Mouse (Mus musculus): Measurements from ENCODE around the gene Ptrh2. TPM values are rescaled to one million over a fixed set of nuclear protein-coding genes. Genes with fewer than 3 reads are reported as not detected.
"Not testable (repeated sequence)": the region's sequence is repeated elsewhere in the genome, so short reads cannot be mapped to it uniquely, and the experiment has no call there.

Gene Ptrh2
- total RNA-seq, 2 experiments from 2014 or later: 10.1 to 10.3 TPM

DNA sequence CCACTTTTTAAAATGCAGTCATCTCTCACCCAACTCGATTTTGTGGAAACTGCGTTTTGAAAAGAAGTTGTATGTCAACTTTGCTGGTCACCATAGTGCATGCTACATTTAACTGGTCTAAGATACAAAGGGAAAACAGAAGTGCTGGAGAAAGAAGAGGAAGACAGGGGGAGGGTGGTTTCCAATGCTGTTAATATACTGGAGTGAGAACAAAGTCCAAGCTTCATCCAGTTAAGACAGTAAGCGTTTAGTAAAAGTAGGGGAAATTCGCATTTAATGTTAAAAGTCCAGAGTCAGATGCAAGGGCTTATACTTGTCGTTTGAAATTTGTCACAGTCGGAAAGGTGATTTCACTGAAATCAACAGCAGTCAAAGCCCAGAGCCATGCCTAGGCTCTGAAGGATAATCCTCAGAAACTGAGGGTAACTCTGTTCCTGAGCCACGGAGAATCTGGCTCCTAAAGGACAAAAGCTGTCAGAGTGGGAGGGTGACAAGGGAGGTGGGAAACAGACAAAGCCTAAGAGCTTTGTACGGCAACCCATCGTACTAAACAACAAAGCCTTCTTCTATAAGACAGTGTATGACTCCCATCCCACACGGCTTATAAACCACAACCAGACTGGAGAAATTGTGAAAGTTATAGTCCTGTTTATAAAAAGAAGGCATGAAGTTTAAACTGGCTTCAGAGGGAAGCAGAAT is 50.6 kb downstream of the Ptrh2 start:
- no peak for DNase-seq

DNA sequence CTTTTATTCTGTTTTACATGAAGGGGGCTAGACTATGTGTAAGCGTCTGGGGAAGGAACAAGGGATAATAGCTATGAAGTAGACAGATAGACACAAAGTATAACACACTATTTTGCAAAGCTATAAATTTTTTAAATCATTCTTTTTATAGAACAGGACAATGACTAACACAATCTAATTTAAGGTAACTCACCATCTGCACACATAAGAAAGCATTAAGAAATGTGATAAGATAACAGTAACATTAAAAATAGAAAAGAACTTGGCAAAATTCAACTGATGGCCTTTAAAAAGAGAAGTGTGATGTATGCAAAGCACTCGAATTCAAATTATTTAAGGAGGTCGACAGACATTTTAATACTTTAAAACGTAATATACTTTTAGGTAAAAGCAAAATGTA is 51.2 kb downstream of the Ptrh2 start:
- DNase-seq: no peak

DNA sequence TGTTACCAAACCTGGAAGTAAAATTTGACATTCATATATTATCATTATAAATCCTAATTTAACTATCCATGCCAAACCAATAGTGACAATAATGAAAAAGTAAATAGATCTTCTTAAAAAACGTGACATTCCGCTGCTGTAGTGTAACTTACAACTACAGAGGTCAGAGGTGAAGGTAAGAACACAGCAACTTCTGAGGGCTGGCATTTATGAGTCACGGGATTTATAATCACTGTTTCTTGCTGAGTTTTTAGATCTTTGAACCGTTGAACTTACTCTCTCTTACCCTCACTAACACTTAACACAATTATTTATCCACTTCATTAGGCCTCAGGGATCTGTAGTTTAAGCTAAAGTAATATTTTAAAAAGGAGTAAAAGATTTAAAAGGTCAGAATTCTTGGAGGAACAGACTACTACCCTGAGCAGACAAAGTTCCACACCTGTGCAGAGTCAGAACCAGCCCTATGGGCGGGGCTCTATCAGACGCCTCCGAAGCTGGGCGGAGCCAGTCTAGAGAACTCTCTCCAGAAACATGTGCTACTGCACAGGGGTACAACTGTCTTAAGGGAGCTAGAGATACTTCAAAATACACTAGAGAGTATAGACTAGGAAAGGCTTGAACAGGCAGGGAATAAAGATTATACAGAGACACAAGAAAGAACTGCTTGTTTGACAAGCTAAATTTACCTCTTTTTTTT is 53.7 kb downstream of the Ptrh2 start:
- DNase-seq: no peak

DNA sequence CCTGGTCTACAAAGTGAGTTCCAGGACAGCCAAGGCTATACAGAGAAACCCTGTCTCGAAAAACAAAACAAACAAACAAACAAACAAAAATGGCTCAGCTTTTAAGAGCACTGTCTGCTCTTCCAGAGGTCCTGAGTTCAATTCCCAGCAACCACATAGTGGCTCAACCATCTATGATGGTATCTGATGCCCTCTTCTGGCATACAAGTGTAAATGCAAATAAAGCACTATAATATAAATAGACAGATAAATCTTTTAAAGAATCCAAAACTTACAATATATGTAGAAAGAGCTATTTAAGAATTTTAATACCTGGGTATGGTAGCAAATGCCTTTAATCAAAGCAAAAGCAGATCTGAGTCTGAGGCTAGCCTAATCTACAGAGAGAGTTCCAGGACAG is 54.5 kb downstream of the Ptrh2 start:
- DNase-seq: not testable (repeated sequence)

DNA sequence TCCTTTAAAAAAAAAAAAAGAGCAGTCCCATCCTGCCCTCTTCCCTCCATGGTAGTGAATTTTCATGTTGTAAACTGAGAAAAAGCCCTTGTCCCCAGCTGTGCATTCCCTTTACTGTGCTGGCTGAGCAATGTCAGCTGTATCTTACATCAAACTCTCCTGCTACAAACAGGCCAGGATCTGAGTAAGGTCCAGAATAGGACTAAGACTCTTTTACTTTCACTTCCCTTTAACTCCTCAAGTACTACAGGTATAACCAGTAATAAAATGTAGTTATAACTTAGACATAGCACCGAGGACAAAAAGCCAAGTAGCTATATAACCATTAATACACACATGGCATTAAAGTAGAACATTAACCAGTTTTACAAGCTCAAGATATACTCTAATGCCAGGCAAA is 55.2 kb downstream of the Ptrh2 start:
- no peak for DNase-seq

DNA sequence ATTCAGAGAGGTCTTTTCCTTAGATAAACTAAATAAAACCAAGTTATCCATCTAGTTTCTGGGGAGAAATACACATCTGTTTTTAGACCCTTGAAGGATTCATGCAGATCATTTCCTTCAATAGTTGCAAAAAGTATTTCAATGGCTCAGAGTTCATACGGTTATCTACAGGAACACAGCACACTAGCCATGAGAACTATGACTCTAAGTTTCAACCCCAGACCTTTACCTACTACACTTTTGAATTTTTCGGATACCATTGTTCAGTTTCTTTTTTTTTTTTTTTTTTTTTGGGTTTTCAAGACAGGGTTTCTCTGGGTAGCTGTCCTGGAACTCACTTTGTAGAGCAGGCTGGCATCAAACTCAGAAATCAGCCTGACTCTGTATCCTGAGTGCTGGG is 55.7 kb downstream of the Ptrh2 start:
- no peak for DNase-seq

DNA sequence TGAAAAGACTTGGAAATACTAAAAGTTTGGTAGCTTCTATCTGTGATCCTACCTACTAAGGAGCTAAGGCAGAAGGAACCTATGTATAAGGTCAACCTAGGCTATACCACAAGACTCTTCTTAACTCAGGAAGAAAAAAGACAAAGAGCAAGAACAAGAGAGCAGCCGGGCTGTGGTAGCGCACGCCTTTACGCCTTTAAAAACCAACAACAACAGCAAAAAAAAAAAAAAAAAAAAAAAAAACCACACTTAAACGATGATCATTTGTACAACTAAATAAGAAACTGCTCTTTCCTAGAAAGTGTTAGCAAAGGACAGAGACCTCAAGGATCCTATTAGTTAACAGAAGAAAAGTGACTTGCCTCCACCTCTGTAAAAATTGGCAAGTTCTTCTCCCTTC is 57.7 kb downstream of the Ptrh2 start:
- no peak for DNase-seq

Other genes with a start within 250 kb of the Ptrh2 start
- gene Rnft1, start 199.3 kb upstream of the Ptrh2 start, total RNA-seq (2021): 10 to 100 TPM; 28.0 to 32.1 TPM
- gene Rps6kb1, start 139.2 kb upstream of the Ptrh2 start, total RNA-seq (2021): 10 to 100 TPM; 38.5 to 41.6 TPM
- gene Tubd1, start 139.0 kb upstream of the Ptrh2 start, total RNA-seq (2021): 1 to 10 TPM; 7.0 to 8.8 TPM
- gene Vmp1, start 149 bp upstream of the Ptrh2 start, total RNA-seq (2021): 100 to 1,000 TPM; 119 to 137 TPM
- gene Cltc, start 73.6 kb downstream of the Ptrh2 start, total RNA-seq (2021): 100 to 1,000 TPM; 451 to 472 TPM
- gene Dhx40, start 123.8 kb downstream of the Ptrh2 start, total RNA-seq (2021): 10 to 100 TPM; 29.7 to 34.3 TPM

Data from layer of hippocampus, postnatal 36 days (tissue).